Mouse (Mus musculus) lung, postnatal 0 days (tissue): ENCODE measurements around the gene Prss8.

Experiments
- CTCF ChIP-seq: IDR thresholded peaks from 2 replicates; pipeline ENCODE4 v1.5.1; 2016; ENCODE audit warnings: antibody characterized with exemption, mild to moderate bottlenecking
- EP300 ChIP-seq: IDR thresholded peaks from 2 replicates; pipeline ENCODE4 v1.6.1; 2016; ENCODE audit warnings: antibody characterized with exemption, mild to moderate bottlenecking, control low read depth

- TF ChIP-seq CTCF (no peak), EP300 (no peak)
Measured at GRCm38 (mm10) chr7:127946470-127947023, 16.6 kb upstream of the Prss8 start, which contains the start of gene Prss36.
